Mouse (Mus musculus) embryo, embryonic 9.5 days (tissue): ENCODE measurements at regions not wholly inside any gene's neighbourhood (a gene's known extent, or its start where the extent isn't known, plus 50 kb on each side); places are given as distances from the start of the nearest gene placed in this dataset.

ENCODE experiments used
- DNase-seq: peaks from one replicate; pipeline ENCODE4 v3.0.0-alpha.2; 2017; ENCODE audit errors: extremely low spot score

DNA sequence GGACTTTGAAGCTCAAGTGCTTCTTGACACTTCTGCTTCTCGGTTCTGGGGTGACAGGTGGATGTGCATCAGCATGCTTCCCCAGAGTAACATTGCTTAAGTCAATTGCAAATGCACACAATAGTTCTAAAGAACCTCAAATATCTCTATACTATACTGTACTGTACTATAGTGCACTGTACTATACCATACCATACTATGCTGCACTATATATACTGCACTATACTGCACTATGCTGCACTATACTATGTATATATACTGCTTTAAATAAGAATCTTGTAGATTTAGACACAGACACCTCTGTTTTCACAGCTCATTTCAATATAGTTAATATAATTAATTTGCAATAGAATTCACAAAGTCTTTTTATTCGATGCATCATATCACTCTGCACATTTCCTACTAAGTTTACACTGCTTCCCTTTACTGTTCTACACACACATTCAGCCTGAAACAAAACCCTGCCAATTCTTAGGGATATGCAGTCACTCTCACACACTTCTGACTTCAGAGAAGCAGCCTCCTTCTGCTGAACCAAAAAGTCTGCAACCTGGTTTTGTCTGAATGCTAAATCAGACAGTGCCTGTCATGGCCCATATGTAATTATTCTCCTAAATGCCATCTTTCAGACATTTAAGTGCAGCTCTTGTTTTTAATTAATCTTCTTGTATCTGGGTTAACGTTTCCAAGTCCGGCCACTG, 570.8 kb upstream of the Map3k7 start:
- no peak for DNase-seq

DNA sequence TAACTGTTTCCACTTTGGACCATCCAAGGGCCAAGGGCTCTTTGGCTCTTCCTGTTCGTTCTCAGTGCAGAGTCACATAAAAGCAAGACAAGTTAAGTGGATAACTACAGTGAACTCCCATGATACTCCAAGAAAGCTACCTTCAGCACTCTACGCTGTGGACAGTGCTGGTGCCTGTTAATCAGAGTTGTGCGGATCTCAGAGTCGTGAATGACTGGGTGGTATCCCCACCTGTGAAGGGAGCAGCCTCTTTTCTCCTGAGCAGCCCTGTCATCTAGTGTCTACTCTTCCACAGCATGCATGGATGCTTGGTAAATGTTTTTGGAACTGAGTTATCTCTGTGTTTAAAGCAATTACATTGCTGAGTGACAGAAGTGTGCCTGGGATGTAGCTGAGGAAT, 568.4 kb upstream of the Map3k7 start:
- no peak for DNase-seq

DNA sequence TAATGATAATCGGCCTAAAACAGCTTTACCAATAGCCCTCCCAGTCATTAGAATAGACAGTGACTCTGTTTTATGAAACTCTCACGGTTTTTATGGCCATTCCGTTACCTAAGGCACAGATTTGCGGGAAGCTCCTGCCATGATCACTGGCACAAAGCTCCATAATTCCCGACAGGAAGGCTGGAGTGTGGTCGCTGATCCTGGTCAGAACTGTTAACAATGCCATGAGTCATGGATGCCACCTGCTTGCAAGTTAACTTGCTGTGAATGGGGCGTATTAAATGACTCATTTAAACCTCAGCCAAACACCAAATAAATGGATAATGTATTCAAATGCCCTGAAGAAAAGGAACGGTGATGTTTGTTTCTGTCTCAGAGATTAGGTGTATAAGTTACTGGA, 559.9 kb upstream of the Map3k7 start:
- DNase-seq: no peak

DNA sequence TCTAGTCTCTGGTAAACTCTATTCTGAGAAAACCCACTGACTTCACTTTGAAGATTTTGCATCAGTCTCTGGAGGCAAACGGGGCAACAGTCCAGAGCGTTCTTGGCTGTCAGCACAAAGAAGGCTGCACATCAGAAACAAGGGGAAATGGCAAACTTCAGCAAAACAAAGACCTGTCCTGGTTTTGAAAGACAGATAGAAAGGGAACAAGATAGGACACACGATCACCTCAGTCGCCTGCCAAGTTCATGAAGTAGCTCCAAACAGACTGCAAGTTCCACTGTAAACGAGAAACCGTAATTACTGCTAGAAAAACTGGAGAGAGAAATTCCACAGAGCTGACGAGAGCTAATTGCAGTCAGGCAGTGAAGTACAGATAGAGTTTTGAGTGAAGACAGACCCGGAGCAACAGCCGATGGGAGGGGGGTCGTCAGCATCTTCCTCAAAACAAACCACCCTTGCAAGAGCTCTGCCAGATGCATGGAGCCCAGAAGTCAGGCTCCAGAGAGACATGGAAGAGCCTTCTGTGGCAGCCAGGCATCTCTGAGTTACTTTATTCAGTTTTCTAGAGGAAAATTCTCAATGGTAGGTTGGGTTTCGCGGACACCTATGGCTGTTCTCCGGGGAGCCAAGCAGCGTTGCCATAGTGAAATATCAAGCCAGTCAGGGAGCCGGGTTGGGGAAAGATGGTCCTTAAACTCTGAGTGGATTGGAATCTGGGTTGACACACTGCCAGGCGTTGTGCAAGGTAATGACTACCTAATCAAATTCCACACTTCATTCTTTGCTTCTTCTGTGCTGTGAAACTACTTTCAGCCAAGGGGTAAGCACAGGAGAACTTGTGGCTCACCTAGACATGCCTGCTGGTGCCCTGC, 558.8 kb upstream of the Map3k7 start:
- DNase-seq: no peak

DNA sequence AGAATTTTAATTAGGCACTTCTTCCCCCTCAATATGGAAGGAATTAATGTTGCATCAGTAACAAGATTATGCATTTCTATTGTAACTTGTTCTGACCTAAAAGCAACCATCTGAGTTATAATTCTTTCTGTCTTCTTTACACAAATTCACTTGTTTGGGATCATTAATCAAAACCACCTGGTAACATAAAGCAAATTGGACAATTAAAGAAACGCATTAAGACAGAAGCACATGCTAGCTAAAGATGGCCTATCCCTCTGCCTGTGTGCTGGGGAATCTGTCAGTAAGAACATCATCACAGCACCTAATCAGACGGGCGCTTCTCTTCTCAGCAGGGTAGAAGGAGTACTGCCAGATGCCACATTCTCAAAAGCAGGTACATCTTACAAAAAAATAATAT, 553.7 kb upstream of the Map3k7 start:
- DNase-seq: no peak

DNA sequence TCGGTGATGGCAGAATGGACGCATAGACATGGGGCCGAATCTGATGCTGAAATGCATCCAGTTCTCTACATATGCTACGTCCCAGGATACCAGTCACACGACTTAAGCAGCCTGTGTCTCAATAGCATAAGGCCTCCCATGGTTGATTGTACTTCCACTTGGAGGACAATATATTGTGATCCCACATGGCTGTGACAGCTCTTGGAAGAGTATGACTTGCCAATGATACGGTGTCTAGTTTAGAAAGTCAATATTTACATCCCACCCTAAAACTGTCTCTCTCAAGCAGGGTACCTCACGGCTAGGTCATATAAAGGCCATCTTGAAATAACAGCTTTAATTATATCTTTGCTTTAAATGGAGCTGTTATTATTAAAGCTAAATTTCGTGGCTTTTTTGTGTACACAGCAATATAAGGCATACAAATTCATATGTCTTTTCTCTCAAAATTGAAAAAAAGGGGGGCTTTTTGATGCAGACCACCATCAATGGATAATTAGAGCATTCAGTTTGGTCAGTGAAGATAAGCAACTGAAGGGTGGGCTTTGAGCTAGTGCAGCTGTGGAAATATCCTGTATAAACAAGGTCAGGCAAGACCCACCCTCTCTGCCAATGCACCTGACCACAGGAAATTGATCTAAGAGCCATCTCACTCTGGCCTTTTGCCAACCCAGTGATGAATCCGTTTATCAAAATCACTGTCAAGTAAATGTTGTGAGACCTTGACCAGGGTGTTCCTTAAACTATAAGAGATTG, 551.9 kb upstream of the Map3k7 start:
- DNase-seq: no peak

- no peak for DNase-seq
These were observed 546.7 kb upstream of the Map3k7 start for GRCm38 (mm10) chr4:31417161-31417560.

- peak; percentile 73 for DNase-seq
These were observed 544.7 kb upstream of the Map3k7 start for GRCm38 (mm10) chr4:31419240-31419639.

DNA sequence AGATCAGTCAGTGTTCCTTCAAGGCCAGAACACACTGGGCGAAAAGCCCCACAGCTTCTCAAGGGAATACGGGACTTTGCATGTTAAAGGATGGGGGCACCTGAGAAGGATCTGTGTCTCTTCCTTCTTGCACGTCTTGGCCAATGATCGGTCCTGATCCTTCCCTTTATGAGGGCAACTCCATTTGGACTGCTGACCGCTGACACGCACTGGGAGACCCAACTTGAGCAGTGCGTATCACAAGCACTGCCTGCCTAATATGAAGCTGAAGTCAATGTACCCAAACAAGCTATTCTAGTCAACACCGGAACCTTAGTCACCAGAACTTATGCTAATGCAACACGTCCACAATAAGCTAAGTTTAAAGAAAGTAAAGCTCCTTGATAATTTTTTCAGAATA, 543.7 kb upstream of the Map3k7 start:
- DNase-seq: no peak

DNA sequence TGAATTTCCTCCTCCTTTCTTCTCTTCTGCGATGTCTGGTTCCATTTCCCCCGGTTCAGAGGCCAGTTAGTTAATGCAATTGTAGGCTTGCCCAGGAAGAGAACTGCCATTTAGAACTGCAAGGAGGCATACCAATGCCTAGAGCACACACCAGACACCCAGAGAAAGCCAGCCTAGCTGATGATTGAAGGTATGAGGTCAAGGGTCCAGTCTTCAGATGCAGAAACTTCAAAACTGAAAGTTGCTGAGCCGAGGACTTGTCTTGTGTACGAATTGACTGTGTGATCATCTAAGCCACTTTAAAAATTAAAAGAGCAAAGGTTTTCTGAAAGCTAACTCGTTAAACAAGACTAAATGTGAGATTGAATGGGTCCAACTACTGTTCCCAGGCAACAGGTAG, 542.5 kb upstream of the Map3k7 start:
- no peak for DNase-seq

GRCm38 (mm10) chr4:31425135-31425534, 538.8 kb upstream of the Map3k7 start:
- DNase-seq: no peak

- no peak for DNase-seq
These were observed 538.2 kb upstream of the Map3k7 start for GRCm38 (mm10) chr4:31425716-31426115.

- DNase-seq: no peak
These were observed 537.5 kb upstream of the Map3k7 start for GRCm38 (mm10) chr4:31426169-31427030.

GRCm38 (mm10) chr4:31433943-31434342, 530.0 kb upstream of the Map3k7 start:
- no peak for DNase-seq

GRCm38 (mm10) chr4:31454898-31455297, 509.0 kb upstream of the Map3k7 start:
- no peak for DNase-seq

GRCm38 (mm10) chr4:31455466-31455865, 508.4 kb upstream of the Map3k7 start:
- no peak for DNase-seq

GRCm38 (mm10) chr4:31462456-31462855, 501.4 kb upstream of the Map3k7 start:
- DNase-seq: no peak

GRCm38 (mm10) chr4:31463130-31463698, 500.7 kb upstream of the Map3k7 start:
- DNase-seq: no peak

DNA sequence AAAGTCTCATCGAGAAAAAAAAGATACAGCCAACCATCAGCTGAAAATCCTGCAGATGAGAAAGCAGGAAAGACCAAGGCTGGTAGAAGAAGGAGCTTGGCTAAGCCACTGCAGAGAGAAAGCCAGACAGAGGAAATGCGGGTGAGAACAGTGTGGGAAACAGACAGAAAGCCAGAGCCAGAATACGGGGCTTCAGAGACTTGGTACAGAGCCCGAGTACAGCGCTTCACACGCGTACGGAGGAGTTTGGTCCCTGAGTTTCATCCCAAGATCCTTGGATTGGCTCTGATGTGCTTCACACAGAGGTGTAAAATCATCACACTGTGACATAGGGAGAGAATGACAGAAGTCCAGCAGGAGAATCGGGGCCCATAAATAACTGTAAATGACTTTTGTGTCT, 495.6 kb upstream of the Map3k7 start:
- DNase-seq: no peak

DNA sequence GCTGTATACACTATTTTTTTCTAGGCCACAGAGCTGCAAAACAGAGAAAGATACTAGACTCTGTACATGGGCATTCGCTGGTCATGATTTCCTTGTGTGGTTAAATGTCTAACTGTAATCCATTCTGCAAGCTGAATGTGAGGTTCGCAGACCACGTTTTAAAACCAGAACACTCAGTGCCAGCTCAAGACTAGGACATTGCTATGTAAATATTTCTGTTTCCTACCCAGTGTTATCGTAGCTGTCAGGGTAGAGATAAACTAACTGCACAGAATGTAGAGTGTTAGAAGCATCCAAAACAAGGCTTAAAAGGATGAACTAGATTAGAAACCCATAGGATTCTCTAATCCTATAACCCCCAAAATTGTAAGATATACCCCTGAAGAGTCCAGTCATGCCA, 494.1 kb upstream of the Map3k7 start:
- no peak for DNase-seq

- no peak for DNase-seq
These were observed 471.4 kb upstream of the Map3k7 start for GRCm38 (mm10) chr4:31492535-31492934.
